Mouse (Mus musculus) embryo, embryonic 11 days (tissue): Measurements from ENCODE around the gene Gm30737.
"Not testable (repeated sequence)": the region's sequence is repeated elsewhere in the genome, so short reads cannot be mapped to it uniquely, and the experiment has no call there.

ENCODE experiments used
- DNase-seq: peaks from one replicate; pipeline ENCODE4 v3.0.0-alpha.2; 2015

The Gm30737 gene

GRCm38 (mm10) chrY:14400410-14400809, at the start of gene Gm30737:
Gm30737 (plus strand) TSS chrY:14400710.
- not testable (repeated sequence) for DNase-seq
